Mouse (Mus musculus) gastrocnemius, adult 8-10 months (tissue): ENCODE results near the gene Irf3. TPM values are rescaled to one million over a fixed set of nuclear protein-coding genes. Genes with fewer than 3 reads are reported as not detected.

Experiments used
- DNase-seq, 2 experiments: peaks; one replicate each; pipeline ENCODE4 v3.0.0; 2022; ENCODE audit warnings: low spot score in 2 of 2
- total RNA-seq, 4 experiments: library from RNA; stranded (reverse); gene quantifications; 2 replicates each; pipeline ENCODE4 v1.2.4; 2022

Irf3 gene
- 10 to 100 TPM; 13.5 to 22.2 (median 17.9) TPM for total RNA-seq

DNA sequence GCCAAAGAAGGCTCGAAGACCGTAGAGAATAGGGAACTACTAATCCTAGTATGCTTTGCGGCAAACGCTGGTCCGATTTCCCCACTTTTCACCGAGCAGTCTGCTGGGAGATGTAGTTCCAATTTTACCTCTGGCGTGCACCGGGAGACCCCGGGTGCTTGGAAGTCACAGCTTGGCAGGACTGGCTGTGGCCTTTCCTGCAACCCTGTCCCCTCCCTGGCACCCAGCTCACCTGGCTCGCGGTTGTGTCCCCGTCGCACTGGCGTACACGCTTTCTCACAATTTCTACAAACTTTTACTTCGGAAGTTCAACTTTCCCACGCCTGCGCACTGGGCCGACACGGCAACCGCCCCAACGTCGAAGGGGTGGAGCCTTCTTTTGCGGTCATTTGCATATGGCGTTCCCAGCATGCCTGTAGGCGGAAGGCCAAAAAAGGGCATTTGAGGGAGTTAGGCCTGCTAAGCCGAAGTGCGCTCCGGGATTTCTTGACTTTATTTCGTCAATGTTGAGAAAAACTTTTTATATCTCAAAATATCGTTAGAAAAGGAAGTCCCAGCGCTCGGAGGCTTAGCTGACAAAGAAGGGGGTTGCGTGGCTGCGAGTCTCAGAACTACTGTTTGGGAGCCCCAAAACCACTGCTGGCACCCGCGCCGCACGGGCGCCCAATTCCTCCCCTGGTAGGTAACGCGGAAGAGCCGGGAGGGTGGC lies at the start of gene Irf3:
Gene Irf3 (plus strand): TSS at position 418 of the 709 bp plus-strand sequence.
- DNase-seq: peak; percentile 93 to 94

DNA sequence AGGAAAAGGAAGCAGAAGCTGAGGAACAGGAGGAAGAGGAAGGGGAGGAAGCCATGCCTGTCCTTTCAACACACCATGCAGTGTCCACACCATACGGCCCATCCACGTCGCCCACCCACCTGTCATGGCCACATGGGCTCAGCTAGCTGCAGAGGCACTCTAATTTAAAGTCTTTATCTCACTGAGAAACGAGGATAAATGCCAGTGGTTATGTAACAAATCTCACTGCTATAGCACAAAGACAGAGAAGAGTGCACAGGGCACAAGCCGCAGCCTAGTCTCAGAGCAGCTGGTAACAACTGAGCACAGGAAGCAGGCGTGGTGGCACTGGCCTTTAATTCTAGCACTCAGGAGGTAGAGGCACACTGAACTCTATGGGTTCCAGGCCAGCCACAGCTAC lies 47.5 kb upstream of the Irf3 start:
- no peak for DNase-seq

DNA sequence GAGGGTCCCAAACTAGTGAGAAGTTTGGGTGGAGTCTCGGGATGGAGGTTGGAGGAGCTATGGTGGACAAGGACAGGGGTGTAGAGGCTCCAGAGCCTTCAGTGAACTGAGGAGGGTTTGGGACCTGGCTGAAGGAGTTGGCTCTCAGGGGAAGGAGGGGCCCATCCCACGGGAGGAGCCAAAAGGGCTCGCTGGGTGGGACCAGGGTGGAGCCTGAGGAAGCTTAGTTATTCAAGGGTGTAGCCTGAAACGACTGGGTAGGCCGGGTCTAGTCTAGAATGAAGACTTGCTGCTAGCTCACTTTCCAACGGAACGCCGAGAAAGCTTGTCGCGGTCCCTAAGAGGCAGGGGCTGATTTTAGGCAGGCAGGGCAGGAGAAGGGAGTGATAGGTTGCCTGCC lies 45.5 kb upstream of the Irf3 start:
- DNase-seq: peak; percentile 60 to 69

DNA sequence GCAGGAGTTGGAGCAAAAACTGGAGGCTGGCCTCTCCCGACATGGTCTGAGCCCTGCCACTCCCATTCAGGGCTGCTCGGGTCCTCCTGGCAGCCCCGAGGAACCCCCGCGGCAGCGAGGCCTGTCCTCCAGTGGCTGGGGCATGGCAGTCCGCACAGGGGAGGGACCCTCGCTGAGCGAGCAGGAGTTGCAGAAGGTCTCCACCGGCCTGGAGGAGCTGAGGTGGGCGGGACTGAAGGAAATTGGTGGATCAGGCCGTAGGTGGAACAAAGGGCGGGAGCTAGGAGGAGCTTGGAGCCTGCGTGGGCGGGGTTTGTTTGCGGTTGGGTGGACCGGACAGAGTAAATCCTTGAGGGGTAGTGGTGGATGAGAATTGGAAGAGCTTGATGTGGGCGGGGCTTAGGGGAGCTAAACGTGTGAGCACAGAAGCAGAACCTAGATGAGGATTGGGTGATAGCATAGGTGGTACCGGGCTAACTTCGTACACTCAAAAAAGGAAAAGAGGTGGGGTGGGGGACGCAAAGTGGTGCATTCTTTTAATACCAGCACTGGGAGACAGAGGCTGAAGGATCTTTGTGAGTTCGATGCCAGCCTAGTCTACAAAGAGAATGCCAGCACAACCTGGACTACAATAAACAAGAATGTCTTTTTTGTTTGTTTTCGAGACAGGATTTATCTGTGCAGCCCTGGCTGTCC lies 44.7 kb upstream of the Irf3 start:
- peak; percentile 91 to 92 for DNase-seq

GRCm38 (mm10) chr7:44953561-44953960 lies 43.9 kb upstream of the Irf3 start:
- no peak for DNase-seq

DNA sequence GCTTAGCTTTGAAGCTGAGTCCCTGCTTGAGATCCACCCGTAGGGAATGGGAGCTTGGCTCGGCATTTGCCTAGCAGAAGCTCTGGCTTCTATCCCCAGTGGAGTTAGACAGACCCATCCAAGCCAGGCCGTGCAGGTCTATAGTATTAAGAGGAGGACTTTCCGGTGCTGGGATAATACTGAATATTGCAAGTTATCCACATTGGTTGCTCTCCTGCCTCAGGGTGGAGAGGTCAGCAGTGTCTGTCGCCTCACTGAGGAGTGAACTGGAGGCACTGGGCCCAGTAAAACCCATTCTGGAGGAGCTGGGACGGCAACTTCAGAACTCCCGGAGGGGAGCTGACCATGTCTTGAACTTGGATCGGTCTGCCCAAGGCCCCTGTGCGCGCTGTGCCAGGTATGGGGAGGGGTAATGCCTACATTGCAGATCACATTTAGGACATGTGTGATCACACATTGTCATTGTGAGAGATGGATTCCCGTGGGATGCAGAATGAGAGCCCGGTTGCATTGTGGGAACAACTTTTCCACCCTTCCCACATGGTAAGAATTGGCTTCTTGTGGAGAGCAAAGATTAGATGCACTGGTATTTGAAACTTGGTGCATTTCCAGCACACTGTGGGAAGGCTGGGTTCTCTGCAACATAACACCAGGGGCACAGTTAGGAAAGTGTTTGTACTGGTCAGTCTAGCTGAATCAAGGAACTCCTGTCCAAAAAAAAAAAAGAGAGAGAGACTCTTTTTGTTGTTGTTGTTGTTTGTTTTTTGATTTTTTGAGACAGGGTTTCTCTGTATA lies 43.2 kb upstream of the Irf3 start:
- no peak for DNase-seq

DNA sequence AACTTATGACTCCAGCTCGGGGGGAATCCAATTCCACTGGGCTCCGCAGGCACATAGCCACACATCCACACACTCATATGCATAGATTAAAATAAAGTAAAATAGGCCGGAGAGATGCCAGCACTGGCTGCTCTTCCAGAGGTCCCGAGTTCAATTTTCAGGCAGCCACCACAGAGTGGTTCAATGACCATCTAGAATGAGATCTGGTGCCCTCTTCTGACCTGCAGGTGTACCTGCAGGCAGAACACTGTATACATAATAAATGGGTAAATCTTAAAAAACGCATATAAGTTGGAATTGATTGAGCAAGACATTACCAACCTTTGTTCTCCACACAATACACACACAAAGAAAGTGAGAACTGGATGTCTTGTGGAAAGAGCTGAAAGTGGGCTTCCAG lies 41.8 kb upstream of the Irf3 start:
- no peak for DNase-seq

DNA sequence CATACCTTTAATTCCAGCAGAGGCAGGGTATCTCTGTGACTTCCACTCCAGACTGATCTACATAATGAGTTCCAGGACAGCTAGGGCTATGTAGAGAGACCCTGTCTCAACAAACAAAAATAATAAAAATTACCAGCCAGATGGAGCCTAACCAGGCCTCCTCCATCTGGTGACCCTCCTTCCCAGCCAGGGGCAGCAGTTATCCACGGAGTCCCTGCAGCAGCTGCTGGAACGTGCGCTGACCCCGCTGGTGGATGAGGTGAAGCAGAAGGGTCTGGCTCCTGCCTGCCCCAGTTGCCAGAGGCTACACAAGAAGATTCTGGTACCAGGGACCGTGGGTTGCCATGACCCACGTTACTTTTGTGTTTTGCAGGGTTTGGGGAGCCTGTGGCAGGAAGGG lies 41.2 kb upstream of the Irf3 start:
- no peak for DNase-seq

GRCm38 (mm10) chr7:44957183-44957835 lies 40.1 kb upstream of the Irf3 start:
- DNase-seq: peak in 1 of 2 experiments; percentile 50

GRCm38 (mm10) chr7:44958208-44958607 lies 39.2 kb upstream of the Irf3 start:
- DNase-seq: no peak

DNA sequence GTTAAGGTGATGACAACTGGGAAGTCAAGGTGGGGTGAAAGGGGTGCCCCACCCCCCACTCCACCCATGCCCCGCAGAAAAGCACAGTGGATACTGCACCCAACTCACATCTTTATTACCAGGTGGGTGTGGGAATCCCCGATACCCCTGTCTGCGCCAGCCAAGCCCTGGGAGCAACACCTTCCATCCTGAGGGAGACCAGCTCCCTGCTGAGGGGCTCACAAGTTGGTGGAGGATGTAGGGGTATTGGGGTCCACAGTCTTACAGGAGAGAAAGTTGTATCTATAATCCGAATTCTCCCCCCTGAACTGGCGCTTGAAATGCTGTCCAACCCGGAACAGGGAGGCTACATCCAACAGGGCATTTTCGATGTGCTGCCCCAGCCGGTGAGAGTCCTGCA lies 38.2 kb upstream of the Irf3 start:
- DNase-seq: no peak

DNA sequence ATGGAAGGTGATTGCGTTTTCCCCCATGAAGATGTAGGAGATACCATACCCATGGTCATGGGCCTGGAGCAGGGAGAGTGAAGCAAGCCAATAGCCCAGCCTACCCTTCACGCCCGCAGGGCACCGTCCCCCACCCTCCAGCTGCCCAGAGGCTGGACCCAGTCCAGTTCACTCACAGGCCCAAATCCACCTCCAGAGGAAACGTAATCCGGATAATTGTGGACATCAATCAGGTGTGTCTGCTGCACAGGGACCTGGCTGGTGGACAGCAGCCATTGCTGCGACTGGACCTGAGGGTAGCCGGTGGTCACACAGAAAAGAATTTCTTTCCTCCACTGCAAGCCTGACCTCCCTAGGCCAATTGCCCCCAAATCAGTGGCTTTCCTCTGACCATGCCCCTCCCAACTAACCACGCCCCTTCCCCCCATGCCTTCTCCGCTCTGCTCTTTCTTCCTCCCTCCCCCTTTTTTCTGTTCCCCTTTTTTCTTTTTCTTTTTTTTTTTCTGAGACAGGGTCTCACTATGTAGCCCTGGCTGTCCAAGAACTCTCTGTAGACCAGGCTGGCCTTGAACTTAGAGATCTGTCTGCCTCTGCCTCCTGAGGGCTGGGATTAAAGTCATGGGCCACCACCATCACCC lies 37.5 kb upstream of the Irf3 start:
- no peak for DNase-seq

DNA sequence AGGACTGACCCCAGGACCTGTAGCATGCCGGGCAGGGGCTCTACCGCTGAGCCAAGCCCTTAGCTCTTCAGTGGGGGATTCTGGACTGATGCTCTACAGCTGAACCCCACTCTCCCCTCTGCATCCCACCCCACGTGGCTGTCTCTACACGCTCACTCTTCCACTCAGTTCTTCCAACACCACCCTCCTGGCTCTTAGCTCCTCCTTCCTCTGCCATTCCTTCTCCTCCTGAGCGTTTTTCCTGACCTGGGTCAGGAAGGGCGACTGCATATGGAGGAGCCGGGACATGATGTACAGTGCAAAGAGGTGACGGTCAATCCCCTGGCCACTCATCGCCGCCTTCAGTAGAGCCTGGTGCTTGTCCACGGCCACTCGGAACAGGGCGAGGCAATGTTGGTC lies 36.9 kb upstream of the Irf3 start:
- DNase-seq: no peak

DNA sequence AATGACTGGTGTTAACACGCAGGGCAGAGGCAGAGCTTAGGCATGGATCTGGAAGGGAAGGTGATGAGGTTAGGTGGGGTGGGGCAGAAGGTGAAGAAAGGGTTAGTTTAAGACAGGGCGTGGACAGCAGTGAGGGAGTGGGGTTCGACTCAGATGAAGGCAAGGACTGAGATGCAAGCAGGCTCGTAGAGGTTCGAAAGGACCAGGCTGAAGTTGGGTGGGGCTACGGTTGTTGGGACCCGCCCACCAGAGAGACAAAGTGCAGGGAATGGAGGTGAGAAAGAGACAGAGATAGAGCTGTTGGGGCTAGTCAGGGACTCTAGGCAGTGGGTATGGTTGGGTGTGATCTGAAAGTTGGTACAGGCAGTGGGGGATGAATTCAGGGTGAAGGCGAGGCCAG lies 35.1 kb upstream of the Irf3 start:
- no peak for DNase-seq

DNA sequence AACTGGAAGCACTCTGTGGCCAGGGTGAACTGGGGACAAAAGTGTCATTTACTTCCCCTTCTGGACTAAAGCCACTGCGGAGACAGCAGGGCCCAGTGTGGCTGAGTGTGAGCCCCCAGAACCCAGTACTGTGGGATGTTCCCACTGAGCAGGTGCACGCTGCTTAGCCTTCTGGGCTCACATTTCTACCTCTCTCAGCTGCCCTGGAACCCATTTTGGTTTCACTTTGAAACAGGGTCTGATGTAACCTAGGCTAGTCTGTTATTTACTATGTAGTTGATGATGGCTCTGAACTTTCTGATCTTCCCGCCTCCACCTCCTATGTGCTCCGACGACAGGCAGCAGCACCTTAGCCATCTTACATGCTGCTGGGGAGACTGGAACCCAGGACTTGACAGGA lies 34.6 kb upstream of the Irf3 start:
- no peak for DNase-seq

DNA sequence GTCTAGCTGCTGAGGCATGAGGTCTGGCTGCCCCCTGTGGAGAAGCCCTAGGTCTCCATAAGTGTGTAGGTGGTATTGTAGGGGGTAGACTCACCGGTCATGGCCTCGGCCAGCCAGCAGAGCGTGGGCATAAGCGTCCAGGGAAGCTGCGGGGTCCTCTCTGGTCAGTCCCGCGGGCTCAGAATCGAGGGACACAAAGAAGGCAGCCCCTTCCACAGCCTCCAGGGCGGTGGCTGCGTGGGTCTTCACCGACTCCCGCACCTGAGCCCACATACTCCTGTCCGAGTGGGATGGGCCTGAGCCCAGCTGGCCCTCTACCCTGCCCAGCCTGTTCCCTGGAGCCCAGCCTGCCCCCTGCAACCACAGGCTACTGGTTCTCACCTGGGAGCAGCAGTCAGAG lies 32.5 kb upstream of the Irf3 start:
- DNase-seq: no peak

- no peak for DNase-seq
These were observed 31.5 kb upstream of the Irf3 start for GRCm38 (mm10) chr7:44965975-44966374.

DNA sequence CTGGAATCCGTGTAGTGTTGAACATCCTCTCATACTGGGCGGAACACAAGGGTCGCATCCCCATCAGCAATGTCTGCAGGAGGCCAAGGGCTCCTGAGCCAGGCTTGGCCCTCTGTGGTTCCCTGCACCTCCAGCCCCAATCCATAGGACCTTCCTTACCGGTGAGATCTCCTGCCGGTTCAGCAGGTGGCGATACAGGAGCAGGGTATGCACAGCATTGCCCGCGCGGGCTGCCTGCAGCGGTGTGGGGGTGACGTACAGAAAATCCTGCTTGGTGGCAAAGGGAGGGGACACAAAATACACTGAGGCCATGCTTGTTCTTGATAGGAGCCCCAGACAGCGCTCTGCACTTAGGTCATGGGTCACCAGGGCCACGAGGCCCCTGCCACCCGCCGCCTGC lies 30.8 kb upstream of the Irf3 start:
- no peak for DNase-seq

- peak; percentile 75 to 81 for DNase-seq
These were observed 27.2 kb upstream of the Irf3 start for GRCm38 (mm10) chr7:44970231-44970691.

- no peak for DNase-seq
These were observed 26.3 kb upstream of the Irf3 start for GRCm38 (mm10) chr7:44971142-44971541.
